Mouse (Mus musculus) liver, postnatal 0 days (tissue): ENCODE data around the gene Gsg1l. TPM values are rescaled to one million over a fixed set of nuclear protein-coding genes. Genes with fewer than 3 reads are reported as not detected.

Experiments
- ATAC-seq: fragments of 200-750 bp; cut with Nextera tagmentation; 2 replicates; pipeline ENCODE4 v1.8.0; 2017; ENCODE audit warnings: mild to moderate bottlenecking, moderate library complexity
- DNase-seq: peaks from one replicate; pipeline ENCODE4 v3.0.0-alpha.2; 2016
- H3K27ac ChIP-seq: fragments of 300-500 bp; sonication (generic); 2 replicates; pipeline ENCODE4 v1.5.1; 2014; ENCODE audit warnings: antibody characterized with exemption, moderate library complexity, mild to moderate bottlenecking, low read depth
- H3K27me3 ChIP-seq: fragments of 300-500 bp; sonication (generic); 2 replicates; pipeline ENCODE4 v1.6.1; 2014; ENCODE audit warnings: low read length, control low read depth, mixed read lengths; ENCODE audit not compliant: insufficient read depth
- H3K36me3 ChIP-seq: fragments of 300-500 bp; sonication (generic); replicated peaks from 2 replicates; pipeline ENCODE4 v1.6.1; 2014; ENCODE audit warnings: mild to moderate bottlenecking, control low read depth, low read length, moderate library complexity, mixed read lengths; ENCODE audit not compliant: insufficient read depth
- H3K4me1 ChIP-seq: fragments of 300-500 bp; sonication (generic); 2 replicates; pipeline ENCODE4 v1.6.1; 2014; ENCODE audit warnings: antibody characterized with exemption, mild to moderate bottlenecking, control low read depth; ENCODE audit not compliant: insufficient read depth
- H3K4me2 ChIP-seq: fragments of 300-500 bp; sonication (generic); 2 replicates; pipeline ENCODE4 v1.6.1; 2014; ENCODE audit warnings: low read depth, mild to moderate bottlenecking, low read length, moderate library complexity, mixed read lengths
- H3K4me3 ChIP-seq: fragments of 300-500 bp; sonication (generic); 2 replicates; pipeline ENCODE4 v1.5.1; 2014; ENCODE audit warnings: low read depth, low read length
- H3K9ac ChIP-seq: fragments of 300-500 bp; sonication (generic); replicated peaks from 2 replicates; pipeline ENCODE4 v1.6.1; 2014; ENCODE audit warnings: mild to moderate bottlenecking, moderate library complexity
- H3K9me3 ChIP-seq: fragments of 300-500 bp; sonication (generic); 2 replicates; pipeline ENCODE4 v1.6.1; 2016; ENCODE audit warnings: mild to moderate bottlenecking, control low read depth, low read length, mixed read lengths
- CTCF ChIP-seq: sonication (generic); IDR thresholded peaks from 2 replicates; pipeline ENCODE4 v1.5.1; 2016; ENCODE audit warnings: antibody characterized with exemption, low read depth
- EP300 ChIP-seq: IDR thresholded peaks from 2 replicates; pipeline ENCODE4 v1.6.1; 2016; ENCODE audit warnings: antibody characterized with exemption, low read depth, mild to moderate bottlenecking
- WGBS: fragments of 180-500 bp; shearing (Covaris S2); extraction: QIAGEN DNeasy Blood & Tissue Kit; methylation state at CpG from one replicate; pipeline ENCODE4 v1.1.7; 2014; ENCODE audit not compliant: insufficient replicate concordance; 5-methylcytosine and 5-hydroxymethylcytosine counted together
- polyA plus RNA-seq: library from polyadenylated mRNA; unstranded; fragments of >200 nt; fragmentation: Nextera tagmentation; extraction: Ambion mirVana; gene quantifications from 2 replicates; pipeline ENCODE4 v1.2.1, GENCODE M21; 2015

The Gsg1l gene
- polyA plus RNA-seq, 1 experiment from 2014 or later = 0.08 TPM

DNA sequence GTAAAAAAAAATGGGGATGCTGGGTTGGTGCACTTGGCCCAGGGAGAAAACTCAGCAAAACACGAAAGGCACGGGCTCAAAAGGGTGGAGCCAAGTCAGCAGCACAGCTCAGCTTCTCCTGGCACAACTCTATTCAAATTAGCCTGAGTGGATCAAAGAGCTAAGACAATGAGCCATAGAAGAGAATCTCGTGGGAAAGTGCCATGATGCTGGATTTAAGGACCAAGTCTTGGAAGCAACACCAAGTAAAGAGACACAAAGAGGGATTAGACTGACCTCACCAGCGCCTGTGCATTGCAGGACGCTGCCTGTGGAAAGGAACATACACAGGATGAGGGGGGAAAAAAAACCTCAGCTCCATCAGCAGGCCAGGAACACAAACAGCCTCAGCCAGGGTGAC lies 76.9 kb downstream of the Gsg1l start:
- WGBS = 56% methylated on average over 5 of the region's 5 CpGs

DNA sequence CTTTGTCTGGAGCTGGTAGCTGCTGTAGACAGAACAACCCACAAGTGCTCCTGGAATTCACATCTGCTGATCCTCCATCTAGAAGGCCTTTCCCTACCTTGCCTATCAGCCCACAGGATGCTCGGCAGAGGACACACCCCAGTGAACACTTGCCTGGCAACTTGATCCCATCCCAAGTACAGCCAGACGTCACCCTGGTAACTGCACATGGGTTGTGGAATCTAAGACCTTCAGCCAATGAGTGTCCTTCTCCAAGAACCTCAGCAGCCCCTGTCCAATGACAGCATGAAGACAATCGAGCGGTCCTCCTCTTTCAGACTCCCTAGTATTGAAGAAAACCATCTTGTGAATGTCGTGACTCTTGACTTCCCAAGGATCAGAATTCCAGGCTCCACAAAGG lies 80.5 kb downstream of the Gsg1l start:
- 78% methylated on average over 5 of the region's 5 CpGs for WGBS
- Histone ChIP-seq H3K36me3 (no peaks in the 10 kb centered on the region), H3K4me2 (no peak overlapping the region), H3K9me3 (no peaks in the 10 kb centered on the region), H3K4me1 (no peaks in the 10 kb centered on the region), H3K27me3 (no peaks in the 10 kb centered on the region), H3K27ac (no peak overlapping the region), H3K4me3 (no peak overlapping the region), H3K9ac (no peak overlapping the region)
- TF ChIP-seq EP300 = no peak
- TF ChIP-seq CTCF = no peak
- no peak for ATAC-seq
- no peak for DNase-seq

More for the DNA sequence above, 76.9 kb downstream of the Gsg1l start:
- H3K27me3 ChIP-seq = no peaks in the 10 kb centered on the region
- no peaks in the 10 kb centered on the region for H3K36me3 ChIP-seq
- H3K27ac ChIP-seq = no peak overlapping the region
- H3K4me3 ChIP-seq = no peak overlapping the region
- DNase-seq (no peak), ATAC-seq (no peak)
- no peak for TF ChIP-seq CTCF
- no peak for TF ChIP-seq EP300
- no peak overlapping the region for H3K4me2 ChIP-seq
- no peaks in the 10 kb centered on the region for H3K9me3 ChIP-seq
- no peak overlapping the region for H3K9ac ChIP-seq
- H3K4me1 ChIP-seq = no peaks in the 10 kb centered on the region

DNA sequence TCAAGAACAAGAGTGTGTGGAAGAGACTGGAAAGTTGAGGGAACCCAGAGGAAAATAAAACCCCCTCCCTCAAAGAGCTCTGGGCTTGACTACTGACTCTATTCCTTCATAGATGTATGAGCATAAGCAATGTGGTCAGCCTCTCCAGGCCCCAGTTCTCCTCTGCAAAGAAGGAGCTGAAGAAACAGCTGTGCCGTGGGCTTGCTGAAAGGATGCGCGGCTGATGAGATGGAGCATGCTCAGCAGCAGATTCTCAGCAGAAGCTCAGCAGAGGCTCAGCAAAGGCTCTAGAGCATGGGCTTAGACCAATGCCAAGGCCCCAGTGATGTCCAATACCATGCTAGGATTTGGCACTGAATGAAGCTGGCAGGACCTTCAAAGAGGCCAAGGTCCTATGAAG lies 82.3 kb downstream of the Gsg1l start:
- H3K4me3 ChIP-seq = no peak overlapping the region
- TF ChIP-seq EP300 = no peak
- no peak for TF ChIP-seq CTCF
- H3K27ac ChIP-seq = no peak overlapping the region
- no peak for ATAC-seq
- no peak overlapping the region for H3K9ac ChIP-seq
- 84% methylated on average over 3 of the region's 3 CpGs for WGBS
- no peaks in the 10 kb centered on the region for H3K27me3 ChIP-seq
- no peak for DNase-seq
- no peak overlapping the region for H3K4me2 ChIP-seq
- H3K36me3 ChIP-seq = no peaks in the 10 kb centered on the region
- H3K9me3 ChIP-seq = no peaks in the 10 kb centered on the region
- H3K4me1 ChIP-seq = no peaks in the 10 kb centered on the region

DNA sequence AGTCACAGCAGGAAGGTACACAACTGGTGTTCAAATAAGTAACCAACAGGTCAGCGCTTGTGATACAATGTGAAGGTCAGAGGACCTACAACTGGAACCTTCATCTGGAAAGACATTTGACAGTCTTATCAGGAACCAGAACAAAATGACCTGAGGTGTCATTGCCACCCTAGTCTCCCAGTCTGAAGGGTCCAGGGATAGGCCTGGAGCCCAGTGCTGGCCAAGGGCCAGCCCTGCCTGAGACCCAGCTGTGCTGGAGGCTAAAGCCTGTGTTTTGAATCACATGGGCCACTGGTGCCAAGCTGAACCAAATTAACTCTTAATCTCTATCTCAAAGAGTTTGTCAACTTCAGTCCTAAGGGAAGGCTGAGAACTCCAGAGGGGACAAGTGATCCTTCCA lies 86.1 kb downstream of the Gsg1l start:
- Histone ChIP-seq H3K9me3 (no peaks in the 10 kb centered on the region), H3K4me2 (no peak overlapping the region), H3K27me3 (no peaks in the 10 kb centered on the region), H3K4me1 (no peaks in the 10 kb centered on the region), H3K27ac (no peak overlapping the region), H3K9ac (no peak overlapping the region), H3K4me3 (no peak overlapping the region), H3K36me3 (no peaks in the 10 kb centered on the region)
- 86% methylated on average over 1 of the region's 1 CpGs for WGBS
- no peak for TF ChIP-seq EP300
- no peak for TF ChIP-seq CTCF
- ATAC-seq (no peak), DNase-seq (no peak)

DNA sequence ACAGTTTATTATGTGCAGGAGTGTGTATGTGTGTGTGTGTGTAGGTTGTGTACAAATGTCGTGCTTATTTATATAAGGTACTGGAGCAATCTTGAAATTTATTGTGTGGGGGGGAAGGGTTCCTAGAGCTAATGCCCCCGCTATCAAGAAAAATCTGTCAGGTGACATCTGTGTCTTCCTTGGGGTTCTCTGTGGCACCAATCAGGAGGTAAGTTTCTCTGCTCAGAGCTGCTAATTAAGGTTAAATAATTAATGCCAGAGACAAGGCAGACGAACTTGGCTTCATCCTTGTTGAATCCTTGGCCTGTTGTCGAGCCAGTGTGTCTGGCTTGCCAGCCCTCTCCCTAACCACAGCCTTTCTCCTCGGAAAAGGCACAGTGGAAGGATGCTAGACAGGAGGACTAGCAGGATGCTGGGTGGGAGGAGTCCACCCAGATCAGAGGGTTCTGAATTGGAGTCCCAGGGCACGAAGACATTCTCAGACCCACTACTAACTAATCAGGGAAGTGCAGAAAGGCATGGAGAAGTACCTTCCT lies 89.8 kb downstream of the Gsg1l start:
- no peak for TF ChIP-seq EP300
- no peak for TF ChIP-seq CTCF
- no peak overlapping the region for H3K27ac ChIP-seq
- DNase-seq (no peak), ATAC-seq (no peak)
- no peak overlapping the region for H3K4me3 ChIP-seq
- H3K9ac ChIP-seq = no peak overlapping the region
- no peaks in the 10 kb centered on the region for H3K4me1 ChIP-seq
- H3K27me3 ChIP-seq = no peaks in the 10 kb centered on the region
- WGBS = 62% methylated on average over 6 of the region's 6 CpGs
- no peaks in the 10 kb centered on the region for H3K36me3 ChIP-seq
- no peaks in the 10 kb centered on the region for H3K9me3 ChIP-seq
- H3K4me2 ChIP-seq = no peak overlapping the region

DNA sequence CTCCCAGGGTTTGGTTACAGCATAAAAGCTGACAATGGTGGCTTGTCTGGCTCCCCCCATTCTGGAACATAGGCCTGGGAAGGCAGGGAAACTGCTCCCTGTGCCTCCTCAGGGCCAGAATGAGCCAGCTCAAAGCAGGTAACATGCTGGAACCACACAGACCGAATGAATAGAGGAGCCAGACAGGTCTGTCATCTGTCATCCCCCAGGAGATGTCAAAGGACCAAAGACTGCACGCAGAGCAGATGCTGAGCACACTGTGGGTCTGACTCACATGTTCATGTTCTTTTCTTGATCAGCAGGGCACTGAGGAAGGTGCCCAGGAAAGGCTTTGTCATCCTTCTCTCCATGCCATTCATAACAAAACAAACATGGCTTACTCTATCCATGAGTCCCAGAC lies 90.4 kb downstream of the Gsg1l start:
- Histone ChIP-seq H3K9me3 (no peaks in the 10 kb centered on the region), H3K36me3 (no peaks in the 10 kb centered on the region), H3K27me3 (no peaks in the 10 kb centered on the region), H3K4me1 (no peaks in the 10 kb centered on the region), H3K27ac (no peak overlapping the region), H3K4me3 (no peak overlapping the region), H3K9ac (no peak overlapping the region), H3K4me2 (no peak overlapping the region)
- DNase-seq (no peak), ATAC-seq (no peak)
- 59% methylated on average over 2 of the region's 2 CpGs for WGBS
- TF ChIP-seq EP300 (no peak), CTCF (no peak)

DNA sequence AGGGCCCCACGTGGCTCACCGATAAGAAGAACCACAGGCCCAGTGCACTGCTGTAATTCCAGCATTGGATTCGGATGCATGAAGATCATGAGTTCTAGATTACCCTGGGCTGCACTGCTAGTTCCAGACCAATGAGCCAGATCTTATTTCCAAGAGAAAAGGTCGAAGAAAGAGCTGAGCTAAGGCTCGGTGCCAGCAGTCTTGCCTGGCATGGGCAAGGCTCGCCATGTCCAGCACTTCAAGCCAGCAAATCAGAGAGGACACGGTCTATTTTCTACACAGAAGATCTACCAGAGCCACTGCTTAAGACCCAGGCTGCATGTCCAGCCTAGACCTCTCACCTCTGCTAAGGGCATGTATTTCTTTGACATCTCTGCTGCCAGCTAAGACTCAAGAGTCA lies 92.2 kb downstream of the Gsg1l start:
- DNase-seq = no peak
- 70% methylated on average over 7 of the region's 7 CpGs for WGBS
- Histone ChIP-seq H3K4me3 (no peak overlapping the region), H3K9me3 (no peaks in the 10 kb centered on the region), H3K36me3 (no peaks in the 10 kb centered on the region), H3K9ac (no peak overlapping the region), H3K4me2 (no peak overlapping the region), H3K27me3 (no peaks in the 10 kb centered on the region), H3K27ac (no peak overlapping the region), H3K4me1 (no peaks in the 10 kb centered on the region)
- no peak for ATAC-seq
- no peak for TF ChIP-seq EP300
- TF ChIP-seq CTCF = no peak
